In the genomic region with DNA sequence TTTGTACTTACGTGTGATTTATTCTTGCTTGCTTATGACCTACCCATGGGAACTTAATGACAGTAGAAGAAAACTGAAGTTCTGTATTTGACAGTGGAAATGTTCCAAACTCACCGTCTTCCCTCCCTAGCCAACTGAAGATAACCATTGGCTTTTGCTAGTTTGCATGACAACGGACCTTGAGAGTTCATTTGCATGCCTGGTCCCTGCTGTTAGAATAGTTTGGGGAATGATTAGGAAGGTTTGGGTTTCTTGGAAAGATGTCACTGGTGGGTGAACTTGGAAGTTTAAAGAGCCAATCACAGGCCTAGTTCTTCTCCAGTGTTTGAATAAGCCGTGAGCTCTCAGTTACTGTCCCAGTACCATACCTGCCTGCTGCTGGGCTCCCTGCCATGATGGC, we compare ENCODE assay signal across 21 mouse cellular contexts.
DNase-seq lines count a peak whose midpoint lies in the region; TF ChIP-seq lines count a peak whose summit lies in the region.
"Had no signal": no experiment of that assay in that cellular context is flagged by ENCODE, and none has a peak within 500 bp of the region (broad histone marks: within the 10 kb centered on the region; RNA-seq: fewer than 3 reads in every experiment).

No protein-coding gene starts in this region.

- no peak overlapping the region for H3K4me3 ChIP-seq in liver, adult 2 months (ENCODE audit: insufficient read depth, low read depth, low read length)
- H3K4me3 ChIP-seq in ES-E14 (ENCODE audit: insufficient read depth in 1 of 2, low read depth in 1 of 2, low read length in 2 of 2, poor library complexity in 1 of 2, severe bottlenecking in 1 of 2), result no peak overlapping the region
- no peak overlapping the region for H3K4me3 ChIP-seq in cerebellum, adult 2 months (replicated peaks; ENCODE audit: insufficient read depth, low read depth, low read length)
- H3K4me3 ChIP-seq: embryonic facial prominence, embryonic 13.5 days; embryonic facial prominence, embryonic 15.5 days; erythroblast, embryonic 14.5 days; forebrain, embryonic 10.5 days; forebrain, embryonic 12.5 days had no signal

- no peak overlapping the region for H3K9ac ChIP-seq in liver, adult 2 months (ENCODE audit: low read depth, low read length)
- H3K9ac ChIP-seq in ES-E14 (ENCODE audit: insufficient read depth, low read depth, low read length, poor library complexity, severe bottlenecking), result no peak overlapping the region
- H3K9ac ChIP-seq: embryonic facial prominence, embryonic 13.5 days; embryonic facial prominence, embryonic 15.5 days; forebrain, embryonic 12.5 days had no signal

- in situ Hi-C loops in ES-E14 (cut with MboI; ENCODE audit: low sequenced_read_pairs in 2 of 2, unreplicated experiment in 2 of 2), result no loop called here

- TF ChIP-seq CTCF in liver, adult 2 months (IDR thresholded peaks at IDR 0.05; ENCODE audit: low read depth, low read length), result no peak
- no peak for TF ChIP-seq CTCF in cerebellum, adult 2 months (IDR thresholded peaks at IDR 0.05; ENCODE audit: borderline replicate concordance, insufficient read depth, low read depth, low read length)

- no peaks in the 10 kb centered on the region for H3K79me2 ChIP-seq in liver, adult 2 months (ENCODE audit: control insufficient read depth, insufficient read depth, low read length)

- H3K36me3 ChIP-seq in liver, adult 2 months (ENCODE audit: control insufficient read depth, insufficient read depth, low read length), result no peaks in the 10 kb centered on the region
- H3K36me3 ChIP-seq in ES-E14 (ENCODE audit: control insufficient read depth, insufficient read depth, low read length, poor library complexity, severe bottlenecking), result no peaks in the 10 kb centered on the region
- H3K36me3 ChIP-seq: embryonic facial prominence, embryonic 13.5 days; embryonic facial prominence, embryonic 15.5 days; forebrain, embryonic 10.5 days; forebrain, embryonic 12.5 days had no signal

- DNase-seq in liver, adult 2 months (ENCODE audit: extremely low read depth, low read depth, low spot score), result peak; percentile 1
- DNase-seq in liver (no peak), ES-E14 (ENCODE audit: low read depth, low spot score) (peak; percentile 36), ZHBTc4 (ENCODE audit: low read depth, low spot score) (peak; percentile 63)
- DNase-seq in gastrocnemius, postnatal 36 days, result no peak
- no peak for DNase-seq in cerebellum, postnatal 14 days
- no peak for DNase-seq in cerebellum, adult 2 months
- DNase-seq: adrenal gland, adult 8-10 months; adrenal gland, postnatal 14 days; adrenal gland, postnatal 36 days; cerebellum, adult 11 months; cerebellum, adult 18-20 months; cerebellum, adult 9-10 months; cerebellum, postnatal 10 days; cerebellum, postnatal 36 days; embryo, embryonic 11 days had no signal

- intact Hi-C loops in gastrocnemius, postnatal 36 days (cut with DNase I), result no loop called here

- H3K9me3 ChIP-seq in ES-E14 (ENCODE audit: control insufficient read depth, insufficient read depth, low read depth, low read length), result no peaks in the 10 kb centered on the region
- H3K9me3 ChIP-seq: embryonic facial prominence, embryonic 13.5 days; embryonic facial prominence, embryonic 15.5 days; forebrain, embryonic 10.5 days; forebrain, embryonic 12.5 days had no signal

- H3K27me3 ChIP-seq in liver, adult 2 months (ENCODE audit: control insufficient read depth, insufficient read depth, low read length), result no peaks in the 10 kb centered on the region
- H3K27me3 ChIP-seq in cerebellum, adult 2 months (ENCODE audit: control insufficient read depth, insufficient read depth, low read length), result no peaks in the 10 kb centered on the region
- H3K27me3 ChIP-seq: embryonic facial prominence, embryonic 13.5 days; embryonic facial prominence, embryonic 15.5 days; forebrain, embryonic 12.5 days had no signal

- 61% methylated on average over 4 of the region's 4 CpGs for WGBS in liver, adult 2 months
- 66% methylated on average over 4 of the region's 4 CpGs for WGBS in cerebellum, adult 2 months

- H3K27ac ChIP-seq in liver, adult 2 months (replicated peaks; ENCODE audit: insufficient read depth, low read depth, low read length), result no peak overlapping the region
- no peak overlapping the region for H3K27ac ChIP-seq in ES-E14 (ENCODE audit: insufficient read depth, low read depth, low read length, poor library complexity, severe bottlenecking)
- H3K27ac ChIP-seq in cerebellum, adult 2 months (ENCODE audit: insufficient read depth, low read length), result no peak overlapping the region
- H3K27ac ChIP-seq: embryonic facial prominence, embryonic 13.5 days; embryonic facial prominence, embryonic 15.5 days; forebrain, embryonic 10.5 days; forebrain, embryonic 12.5 days had no signal

- no peak for TF ChIP-seq POLR2A in liver, adult 2 months (IDR thresholded peaks at IDR 0.05; ENCODE audit: extremely low read depth, insufficient read depth, low read length)
- TF ChIP-seq POLR2A in cerebellum, adult 2 months (IDR thresholded peaks at IDR 0.05; ENCODE audit: borderline replicate concordance, insufficient read depth, low read length), result no peak

- no peaks in the 10 kb centered on the region for H3K4me1 ChIP-seq in liver, adult 2 months (ENCODE audit: control insufficient read depth, insufficient read depth, low read length)
- H3K4me1 ChIP-seq in ES-E14 (ENCODE audit: control insufficient read depth in 2 of 2, insufficient read depth in 2 of 2, low read length in 2 of 2, poor library complexity in 1 of 2), result peaks cover 0 to 2% of the 10 kb centered on the region in 2 experiments; a peak in 1 of 4 replicates
- H3K4me1 ChIP-seq in cerebellum, adult 2 months (ENCODE audit: control insufficient read depth, insufficient read depth, low read length), result no peaks in the 10 kb centered on the region
- H3K4me1 ChIP-seq: embryonic facial prominence, embryonic 13.5 days; embryonic facial prominence, embryonic 15.5 days; forebrain, embryonic 10.5 days; forebrain, embryonic 12.5 days had no signal

TF ChIP-seq in ES-E14, 5 proteins besides CTCF, POLR2A, EP300 and RAD21:
- no peak for TF ChIP-seq ZNF384 (IDR thresholded peaks at IDR 0.05; ENCODE audit: low read depth, low read length)
- TF ChIP-seq HCFC1 (IDR thresholded peaks at IDR 0.05; ENCODE audit: borderline replicate concordance, insufficient read depth, low read length), result no peak
- no peak for TF ChIP-seq CHD2 (IDR thresholded peaks at IDR 0.05; ENCODE audit: low read depth, low read length)
- no peak for TF ChIP-seq MAFK (IDR thresholded peaks at IDR 0.05; ENCODE audit: insufficient read depth, low read depth, low read length)
- TF ChIP-seq ZC3H11A (IDR thresholded peaks at IDR 0.05; ENCODE audit: borderline replicate concordance, low read depth, low read length), result no peak

Comparison
In these comparisons a context has a peak if more than half of its experiments do, and no peak if none do; other contexts are left out.
1. DNase-seq: peak in liver, adult 2 months (single experiment), ES-E14 (single experiment) and ZHBTc4 (single experiment); none in liver (single experiment), gastrocnemius, postnatal 36 days (0 of 2), cerebellum, postnatal 14 days (0 of 2) and cerebellum, adult 2 months (0 of 2).